Mouse (Mus musculus) ES-E14 (cell line): ENCODE data around the gene 6430571L13Rik. TPM values are rescaled to one million over a fixed set of nuclear protein-coding genes. Genes with fewer than 3 reads are reported as not detected.

ENCODE experiments used
- DNase-seq: peaks from one replicate; pipeline ENCODE4 v3.0.0-alpha.2; 2013; ENCODE audit warnings: low read depth, low spot score
- H3K27ac ChIP-seq: 2 replicates; pipeline ENCODE4 v1.5.1; 2012; ENCODE audit warnings: low read depth, mild to moderate bottlenecking, low read length, moderate library complexity, mixed read lengths; ENCODE audit not compliant: poor library complexity, insufficient read depth, severe bottlenecking
- H3K36me3 ChIP-seq: 2 replicates; pipeline ENCODE4 v1.6.1; 2012; ENCODE audit warnings: mild to moderate bottlenecking, low read length, moderate library complexity, mixed read lengths; ENCODE audit not compliant: control insufficient read depth, poor library complexity, insufficient read depth, severe bottlenecking
- H3K4me1 ChIP-seq, 2 experiments: fragments of 150-350 bp in 1 of 2; sonication (generic) in 1 of 2; 2 replicates each; pipeline ENCODE4 v1.6.1; 2012; ENCODE audit warnings: low read length in 2 of 2, mild to moderate bottlenecking in 1 of 2, mixed read lengths in 1 of 2; ENCODE audit not compliant: control insufficient read depth in 2 of 2, insufficient read depth in 2 of 2, poor library complexity in 1 of 2
- H3K4me3 ChIP-seq, 2 experiments: fragments of 150-350 bp in 1 of 2; sonication (generic) in 1 of 2; 2 replicates each; pipeline ENCODE4 v1.5.1; 2012; ENCODE audit warnings: low read length in 2 of 2, low read depth in 1 of 2, mild to moderate bottlenecking in 1 of 2, mixed read lengths in 1 of 2; ENCODE audit not compliant: insufficient read depth in 1 of 2, poor library complexity in 1 of 2, severe bottlenecking in 1 of 2
- H3K9ac ChIP-seq: 2 replicates; pipeline ENCODE4 v1.6.1; 2012; ENCODE audit warnings: low read depth, mild to moderate bottlenecking, low read length, mixed read lengths; ENCODE audit not compliant: poor library complexity, insufficient read depth, severe bottlenecking
- H3K9me3 ChIP-seq: fragments of 150-350 bp; sonication (generic); 2 replicates; pipeline ENCODE4 v1.6.1; 2012; ENCODE audit warnings: low read depth, mild to moderate bottlenecking, low read length; ENCODE audit not compliant: control insufficient read depth, insufficient read depth
- CHD2 ChIP-seq: IDR thresholded peaks from 2 replicates; pipeline ENCODE4 v1.6.1; 2014; ENCODE audit warnings: mild to moderate bottlenecking, low read depth, low read length, inconsistent platforms
- HCFC1 ChIP-seq: IDR thresholded peaks from 2 replicates; pipeline ENCODE4 v1.6.1; 2012; ENCODE audit warnings: low read length, inconsistent platforms, borderline replicate concordance; ENCODE audit not compliant: insufficient read depth
- MAFK ChIP-seq: IDR thresholded peaks from 2 replicates; pipeline ENCODE4 v1.6.1; 2014; ENCODE audit warnings: mild to moderate bottlenecking, low read depth, low read length, inconsistent platforms; ENCODE audit not compliant: insufficient read depth
- ZC3H11A ChIP-seq: IDR thresholded peaks from 2 replicates; pipeline ENCODE4 v1.6.1; 2012; ENCODE audit warnings: low read depth, mild to moderate bottlenecking, inconsistent platforms, low read length, borderline replicate concordance
- ZNF384 ChIP-seq: IDR thresholded peaks from 2 replicates; pipeline ENCODE4 v1.6.1; 2012; ENCODE audit warnings: low read depth, low read length, inconsistent platforms
- in situ Hi-C, 2 experiments: fragments of 600-800 bp; cut with MboI; formaldehyde crosslinking; loops; one replicate each; pipeline ENCODE4 v1.15.1; 2025; ENCODE audit warnings: low sequenced_read_pairs in 2 of 2, inconsistent platforms in 1 of 2; ENCODE audit not compliant: unreplicated experiment in 2 of 2
- total RNA-seq: library from RNA; depleted of rRNA; stranded (reverse); fragments of 300-350 nt; gene quantifications from 2 replicates; pipeline ENCODE4 v1.2.3, GENCODE M21; 2012

Gene 6430571L13Rik
- total RNA-seq, 1 experiment = 0.45 TPM

- no peak overlapping the region for H3K27ac ChIP-seq
- in situ Hi-C loops = loop anchor here in 1 of 2 experiments (10.0 kb wide), 1 partner anchor 391 kb away; no protein-coding TSS in a partner anchor
- peak overlapping the region; percentile 30 to 55; a peak in 2 of 4 replicates for H3K4me3 ChIP-seq
- no peaks in the 10 kb centered on the region for H3K9me3 ChIP-seq
- peaks cover 0 to 12% of the 10 kb centered on the region in 2 experiments; a peak in 2 of 4 replicates for H3K4me1 ChIP-seq
- no peak overlapping the region; the same call in 1 of the 2 replicates for H3K9ac ChIP-seq
- TF ChIP-seq ZNF384 (no peak), CHD2 (no peak), ZC3H11A (no peak), MAFK (no peak)
- no peak for DNase-seq
- H3K36me3 ChIP-seq = peaks cover 7% of the 10 kb centered on the region; the same call in 1 of the 2 replicates
Measured at GRCm38 (mm10) chr9:107296041-107296440, 44.4 kb upstream of the 6430571L13Rik start.

DNA sequence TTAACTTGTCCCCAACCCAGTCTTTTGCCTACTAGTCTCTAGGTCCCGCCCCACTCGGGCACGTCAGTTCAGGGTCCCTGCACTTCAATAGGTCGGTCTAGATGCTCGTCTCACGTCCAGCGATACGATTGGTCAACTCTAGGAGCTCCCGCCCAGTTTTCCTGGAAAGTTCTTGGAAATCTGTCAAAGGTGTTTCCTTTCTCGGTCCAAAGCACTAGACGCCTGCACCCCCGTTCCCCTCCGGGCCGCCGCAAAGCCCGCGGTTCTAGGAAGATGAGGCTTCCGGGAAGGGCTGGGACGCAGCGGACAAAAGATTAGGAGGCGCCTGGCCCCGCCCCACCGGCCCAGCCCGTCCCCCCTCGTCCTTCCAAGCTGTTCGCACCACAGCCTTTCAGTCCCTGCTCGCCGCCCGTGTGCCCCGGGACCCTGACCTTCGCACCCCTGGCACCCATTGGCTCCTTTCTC is 43.9 kb upstream of the 6430571L13Rik start:
- in situ Hi-C loops = loop anchor here in 1 of 2 experiments (10.0 kb wide), 1 partner anchor 392 kb away; no protein-coding TSS in a partner anchor
- H3K4me1 ChIP-seq = peaks cover 0 to 15% of the 10 kb centered on the region in 2 experiments; a peak in 2 of 4 replicates

GRCm38 (mm10) chr9:107297059-107297458 is 43.3 kb upstream of the 6430571L13Rik start:
- no peak for TF ChIP-seq MAFK
- TF ChIP-seq HCFC1 = no peak
- TF ChIP-seq ZC3H11A = no peak
- TF ChIP-seq ZNF384 = no peak
- no peak for TF ChIP-seq CHD2
- no peak overlapping the region for H3K27ac ChIP-seq
- in situ Hi-C loops = loop anchor here in 1 of 2 experiments (10.0 kb wide), 1 partner anchor 392 kb away; no protein-coding TSS in a partner anchor
- peaks cover 0 to 19% of the 10 kb centered on the region in 2 experiments; a peak in 2 of 4 replicates for H3K4me1 ChIP-seq
- H3K4me3 ChIP-seq = peak overlapping the region; percentile 51 to 78
- peak overlapping the region; percentile 46; the same call in 1 of the 2 replicates for H3K9ac ChIP-seq
- peaks cover 7% of the 10 kb centered on the region; the same call in 1 of the 2 replicates for H3K36me3 ChIP-seq
- no peaks in the 10 kb centered on the region for H3K9me3 ChIP-seq
- no peak for DNase-seq

More for the DNA sequence above, 43.9 kb upstream of the 6430571L13Rik start:
- H3K36me3 ChIP-seq = peaks cover 7% of the 10 kb centered on the region; the same call in 1 of the 2 replicates
- TF ChIP-seq ZNF384 = no peak
- peak; percentile 89 for TF ChIP-seq CHD2
- peak overlapping the region; percentile 51 to 78 for H3K4me3 ChIP-seq
- no peaks in the 10 kb centered on the region for H3K9me3 ChIP-seq
- peak; percentile 94 for DNase-seq
- H3K9ac ChIP-seq = peak overlapping the region; percentile 46
- no peak overlapping the region; the same call in 1 of the 2 replicates for H3K27ac ChIP-seq

GRCm38 (mm10) chr9:107297658-107298057 is 42.7 kb upstream of the 6430571L13Rik start:
- Histone ChIP-seq H3K4me3 (no peak overlapping the region), H3K9ac (no peak overlapping the region), H3K36me3 (peaks cover 7% of the 10 kb centered on the region; the same call in 1 of the 2 replicates), H3K4me1 (peaks cover 0 to 19% of the 10 kb centered on the region in 2 experiments; a peak in 2 of 4 replicates), H3K9me3 (no peaks in the 10 kb centered on the region), H3K27ac (no peak overlapping the region)
- in situ Hi-C loops = loop anchor here in 1 of 2 experiments (10.0 kb wide), 1 partner anchor 393 kb away; no protein-coding TSS in a partner anchor
- DNase-seq = no peak
- TF ChIP-seq HCFC1 (no peak), ZC3H11A (no peak), MAFK (no peak), ZNF384 (no peak), CHD2 (no peak)
